Mouse (Mus musculus): Measurements from ENCODE around the gene Whrn. TPM values are rescaled to one million over a fixed set of nuclear protein-coding genes. Genes with fewer than 3 reads are reported as not detected.

Whrn gene
- polyA plus RNA-seq, 1 experiment from 2014 or later, result 4.1 TPM

- ATAC-seq (no peak), DNase-seq (ENCODE audit: low spot score) (no peak)
- WGBS, result 65% methylated on average over 7 of the region's 7 CpGs
- peaks cover 100% of the 10 kb centered on the region for H3K36me3 ChIP-seq (ENCODE audit: control insufficient read depth, insufficient read depth, low read length)
- no peaks in the 10 kb centered on the region for H3K9me3 ChIP-seq (replicated peaks; ENCODE audit: control insufficient read depth, low read length)
- no peak overlapping the region for H3K4me3 ChIP-seq (ENCODE audit: low read depth, low read length)
- H3K27me3 ChIP-seq (replicated peaks; ENCODE audit: control insufficient read depth, insufficient read depth, low read length), result no peaks in the 10 kb centered on the region
- no peaks in the 10 kb centered on the region for H3K4me1 ChIP-seq (ENCODE audit: control insufficient read depth, insufficient read depth, low read length)
- no peak overlapping the region for H3K4me2 ChIP-seq (ENCODE audit: low read length)
- no peak overlapping the region for H3K9ac ChIP-seq (ENCODE audit: low read length)
- no peak overlapping the region for H3K27ac ChIP-seq (ENCODE audit: low read depth, low read length)
Measured at GRCm38 (mm10) chr4:63377483-63377882, 118.3 kb downstream of the Whrn start.

- H3K36me3 ChIP-seq (ENCODE audit: control insufficient read depth, insufficient read depth, low read length), result peaks cover 98% of the 10 kb centered on the region
- H3K4me2 ChIP-seq (ENCODE audit: low read length), result no peak overlapping the region
- peak; percentile 38 for ATAC-seq
- H3K4me1 ChIP-seq (ENCODE audit: control insufficient read depth, insufficient read depth, low read length), result no peaks in the 10 kb centered on the region
- no peak overlapping the region for H3K27ac ChIP-seq (ENCODE audit: low read depth, low read length)
- no peaks in the 10 kb centered on the region for H3K9me3 ChIP-seq (replicated peaks; ENCODE audit: control insufficient read depth, low read length)
- 36% methylated on average over 1 of the region's 1 CpGs for WGBS
- DNase-seq (ENCODE audit: low spot score), result peak; percentile 53
- no peak overlapping the region for H3K4me3 ChIP-seq (ENCODE audit: low read depth, low read length)
- H3K27me3 ChIP-seq (replicated peaks; ENCODE audit: control insufficient read depth, insufficient read depth, low read length), result no peaks in the 10 kb centered on the region
- H3K9ac ChIP-seq (ENCODE audit: low read length), result no peak overlapping the region
Measured at GRCm38 (mm10) chr4:63375367-63375766, 120.4 kb downstream of the Whrn start.

- no peak overlapping the region for H3K27ac ChIP-seq (ENCODE audit: low read depth, low read length)
- peaks cover 96% of the 10 kb centered on the region for H3K36me3 ChIP-seq (ENCODE audit: control insufficient read depth, insufficient read depth, low read length)
Measured at GRCm38 (mm10) chr4:63374331-63374730, 121.5 kb downstream of the Whrn start.

GRCm38 (mm10) chr4:63373404-63373803, 122.4 kb downstream of the Whrn start:
- DNase-seq (ENCODE audit: low spot score) (no peak), ATAC-seq (no peak)
- H3K4me2 ChIP-seq (ENCODE audit: low read length), result no peak overlapping the region
- no peaks in the 10 kb centered on the region for H3K4me1 ChIP-seq (ENCODE audit: control insufficient read depth, insufficient read depth, low read length)
- no peaks in the 10 kb centered on the region for H3K9me3 ChIP-seq (replicated peaks; ENCODE audit: control insufficient read depth, low read length)
- H3K9ac ChIP-seq (ENCODE audit: low read length), result no peak overlapping the region
- H3K36me3 ChIP-seq (ENCODE audit: control insufficient read depth, insufficient read depth, low read length), result peaks cover 92% of the 10 kb centered on the region
- no peak overlapping the region for H3K4me3 ChIP-seq (ENCODE audit: low read depth, low read length)
- H3K27me3 ChIP-seq (replicated peaks; ENCODE audit: control insufficient read depth, insufficient read depth, low read length), result no peaks in the 10 kb centered on the region
- 95% methylated on average over 8 of the region's 8 CpGs for WGBS
- no peak overlapping the region for H3K27ac ChIP-seq (ENCODE audit: low read depth, low read length)

More at GRCm38 (mm10) chr4:63374331-63374730, 121.5 kb downstream of the Whrn start:
- ATAC-seq, result no peak
- Histone ChIP-seq H3K27me3 (replicated peaks; ENCODE audit: control insufficient read depth, insufficient read depth, low read length) (no peaks in the 10 kb centered on the region), H3K4me3 (ENCODE audit: low read depth, low read length) (no peak overlapping the region), H3K9ac (ENCODE audit: low read length) (no peak overlapping the region), H3K4me1 (ENCODE audit: control insufficient read depth, insufficient read depth, low read length) (no peaks in the 10 kb centered on the region), H3K9me3 (replicated peaks; ENCODE audit: control insufficient read depth, low read length) (no peaks in the 10 kb centered on the region), H3K4me2 (ENCODE audit: low read length) (no peak overlapping the region)
- 93% methylated on average over 12 of the region's 12 CpGs for WGBS
- DNase-seq (ENCODE audit: low spot score), result no peak

- H3K27me3 ChIP-seq (replicated peaks; ENCODE audit: control insufficient read depth, insufficient read depth, low read length), result no peaks in the 10 kb centered on the region
- H3K4me1 ChIP-seq (ENCODE audit: control insufficient read depth, insufficient read depth, low read length), result no peaks in the 10 kb centered on the region
- H3K4me2 ChIP-seq (ENCODE audit: low read length), result no peak overlapping the region
- peak; percentile 50 for DNase-seq (ENCODE audit: low spot score)
- H3K27ac ChIP-seq (ENCODE audit: low read depth, low read length), result no peak overlapping the region
- ATAC-seq, result no peak
- no peak overlapping the region for H3K9ac ChIP-seq (ENCODE audit: low read length)
- WGBS, result 68% methylated on average over 3 of the region's 3 CpGs
- no peak overlapping the region for H3K4me3 ChIP-seq (ENCODE audit: low read depth, low read length)
- H3K36me3 ChIP-seq (ENCODE audit: control insufficient read depth, insufficient read depth, low read length), result peaks cover 90% of the 10 kb centered on the region
- no peaks in the 10 kb centered on the region for H3K9me3 ChIP-seq (replicated peaks; ENCODE audit: control insufficient read depth, low read length)
Measured at GRCm38 (mm10) chr4:63371890-63372289, 123.9 kb downstream of the Whrn start.

- Histone ChIP-seq H3K27me3 (replicated peaks; ENCODE audit: control insufficient read depth, insufficient read depth, low read length) (no peaks in the 10 kb centered on the region), H3K4me3 (ENCODE audit: low read depth, low read length) (no peak overlapping the region), H3K9me3 (replicated peaks; ENCODE audit: control insufficient read depth, low read length) (no peaks in the 10 kb centered on the region), H3K4me1 (ENCODE audit: control insufficient read depth, insufficient read depth, low read length) (no peaks in the 10 kb centered on the region), H3K4me2 (ENCODE audit: low read length) (no peak overlapping the region), H3K27ac (ENCODE audit: low read depth, low read length) (no peak overlapping the region; the same call in 1 of the 2 replicates), H3K36me3 (ENCODE audit: control insufficient read depth, insufficient read depth, low read length) (peaks cover 80% of the 10 kb centered on the region), H3K9ac (ENCODE audit: low read length) (no peak overlapping the region)
- WGBS, result 45% methylated on average over 7 of the region's 7 CpGs
- no peak for DNase-seq (ENCODE audit: low spot score)
- ATAC-seq, result no peak
Measured at GRCm38 (mm10) chr4:63370897-63371296, 124.9 kb downstream of the Whrn start.

GRCm38 (mm10) chr4:63368577-63368976, 127.2 kb downstream of the Whrn start:
- no peaks in the 10 kb centered on the region for H3K27me3 ChIP-seq (replicated peaks; ENCODE audit: control insufficient read depth, insufficient read depth, low read length)
- peaks cover 58% of the 10 kb centered on the region for H3K36me3 ChIP-seq (ENCODE audit: control insufficient read depth, insufficient read depth, low read length)

More at GRCm38 (mm10) chr4:63368577-63368976, 127.2 kb downstream of the Whrn start:
- DNase-seq (ENCODE audit: low spot score) (peak; percentile 82), ATAC-seq (peak; percentile 83)
- Histone ChIP-seq H3K27ac (ENCODE audit: low read depth, low read length) (no peak overlapping the region), H3K9me3 (replicated peaks; ENCODE audit: control insufficient read depth, low read length) (no peaks in the 10 kb centered on the region), H3K4me3 (ENCODE audit: low read depth, low read length) (no peak overlapping the region), H3K4me2 (ENCODE audit: low read length) (no peak overlapping the region), H3K4me1 (ENCODE audit: control insufficient read depth, insufficient read depth, low read length) (no peaks in the 10 kb centered on the region), H3K9ac (ENCODE audit: low read length) (no peak overlapping the region)
- WGBS, result 10% methylated on average over 4 of the region's 4 CpGs

Other genes with a start within 250 kb of the Whrn start
- gene Orm1, start 151.4 kb downstream of the Whrn start, polyA plus RNA-seq (2014; fragmentation: Nextera tagmentation; extraction: Ambion mirVana), result not detected in 2 replicates
- gene Orm3, start 139.8 kb downstream of the Whrn start, polyA plus RNA-seq (2014; fragmentation: Nextera tagmentation; extraction: Ambion mirVana), result not detected in 2 replicates
- not detected in 2 replicates for gene Orm2, start 133.5 kb downstream of the Whrn start, polyA plus RNA-seq (2014; fragmentation: Nextera tagmentation; extraction: Ambion mirVana)
- gene Akna, start 92.6 kb downstream of the Whrn start, polyA plus RNA-seq (2014; fragmentation: Nextera tagmentation; extraction: Ambion mirVana), result 5.7 and 8.5 TPM in 2 replicates
- 526 and 544 TPM in 2 replicates for gene Atp6v1g1, start 48.8 kb upstream of the Whrn start, polyA plus RNA-seq (2014; fragmentation: Nextera tagmentation; extraction: Ambion mirVana)
- 4.9 and 5.4 TPM in 2 replicates for gene Tmem268, start 62.8 kb upstream of the Whrn start, polyA plus RNA-seq (2014; fragmentation: Nextera tagmentation; extraction: Ambion mirVana)
- not detected in 2 replicates for gene Gm11213, start 109.3 kb upstream of the Whrn start, polyA plus RNA-seq (2014; fragmentation: Nextera tagmentation; extraction: Ambion mirVana)
- gene Tex48, start 126.4 kb upstream of the Whrn start, polyA plus RNA-seq (2014; fragmentation: Nextera tagmentation; extraction: Ambion mirVana), result not detected in 2 replicates
- gene Gm11214, start 167.4 kb upstream of the Whrn start, polyA plus RNA-seq (2014; fragmentation: Nextera tagmentation; extraction: Ambion mirVana), result not detected in 2 replicates
- gene Tnfsf15, start 249.1 kb upstream of the Whrn start, polyA plus RNA-seq (2014; fragmentation: Nextera tagmentation; extraction: Ambion mirVana), result not detected in 2 replicates